Mouse (Mus musculus) thymus, postnatal 4 days (tissue): ENCODE measurements around the gene Dab1.

Experiments used
- DNase-seq: peaks from one replicate; pipeline ENCODE4 v3.0.0; 2021

The Dab1 gene

DNA sequence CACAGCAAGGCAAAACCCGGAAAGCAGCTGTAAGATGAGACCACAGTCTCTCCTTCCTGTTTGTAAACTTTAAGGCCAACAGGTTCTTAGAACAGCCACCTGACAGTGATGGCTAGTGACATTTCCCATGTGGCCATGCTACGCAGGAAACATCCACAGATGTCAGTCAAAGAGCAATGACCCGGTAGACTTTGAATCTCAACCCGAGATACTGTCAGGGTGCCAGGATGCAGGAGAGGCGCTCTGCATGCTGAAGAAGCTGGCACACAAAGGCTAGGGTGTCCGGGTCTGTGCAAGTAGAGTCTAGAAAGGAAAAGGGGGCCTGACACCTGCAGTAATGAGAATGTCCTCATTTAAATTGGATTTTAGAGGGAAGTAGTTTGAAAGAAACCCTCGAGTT, 222.0 kb downstream of the Dab1 start:
- DNase-seq: no peak

DNA sequence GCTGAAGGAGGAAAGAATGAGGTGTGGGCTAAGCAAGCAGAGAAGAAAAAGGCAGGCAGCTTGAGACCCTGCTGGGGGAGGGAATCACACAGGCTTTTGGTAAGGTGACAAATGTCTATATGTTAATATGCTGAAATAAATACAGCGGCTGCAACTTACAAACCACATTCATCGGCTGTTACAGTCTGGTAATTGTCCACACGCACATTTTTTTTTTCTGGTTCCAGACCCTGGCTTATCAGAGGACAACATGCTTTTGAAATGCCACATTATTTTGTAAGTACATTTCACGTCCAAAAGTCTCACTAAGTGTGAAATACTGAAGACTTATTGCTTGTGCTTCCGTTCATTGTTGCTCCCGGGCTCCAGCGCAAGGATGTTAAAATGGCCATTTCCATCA, 225.5 kb downstream of the Dab1 start:
- no peak for DNase-seq

DNA sequence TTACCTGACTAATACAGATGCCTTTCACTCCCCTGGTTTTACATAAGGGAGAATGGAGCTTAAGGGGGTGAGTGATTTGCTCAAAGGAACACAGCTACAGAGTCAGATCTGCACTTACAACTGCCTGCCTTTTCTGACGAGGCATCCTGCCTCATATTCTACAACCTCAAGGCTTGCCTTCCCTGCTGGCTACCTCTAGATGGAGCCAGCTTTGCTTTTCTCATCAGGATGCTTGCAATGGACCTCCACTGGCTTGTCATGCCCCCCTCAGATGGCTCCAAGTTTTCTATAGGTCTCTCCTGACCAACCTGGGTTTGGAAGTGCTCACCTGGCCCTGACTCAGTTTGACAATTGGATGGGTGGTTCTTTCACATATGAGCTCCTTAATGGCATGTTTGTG, 238.0 kb downstream of the Dab1 start:
- no peak for DNase-seq

DNA sequence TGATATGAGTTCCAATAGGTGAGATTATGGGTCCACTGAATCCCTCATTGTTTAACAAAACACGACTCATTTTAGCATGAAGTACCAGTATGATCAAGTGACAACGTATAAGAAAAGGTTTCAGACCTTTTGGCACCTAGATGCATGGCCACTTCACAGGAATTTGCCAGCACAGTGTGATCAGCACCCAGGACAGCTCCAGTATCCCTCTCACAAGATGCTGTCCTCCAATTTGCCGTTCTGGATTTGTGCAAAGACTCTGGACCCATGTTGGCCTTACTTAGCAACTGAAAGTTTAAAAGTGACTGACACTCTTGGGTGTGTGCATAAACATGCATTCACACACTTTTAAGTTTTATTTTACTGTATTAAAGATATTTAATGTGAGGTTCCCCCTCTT, 256.4 kb downstream of the Dab1 start:
- no peak for DNase-seq

DNA sequence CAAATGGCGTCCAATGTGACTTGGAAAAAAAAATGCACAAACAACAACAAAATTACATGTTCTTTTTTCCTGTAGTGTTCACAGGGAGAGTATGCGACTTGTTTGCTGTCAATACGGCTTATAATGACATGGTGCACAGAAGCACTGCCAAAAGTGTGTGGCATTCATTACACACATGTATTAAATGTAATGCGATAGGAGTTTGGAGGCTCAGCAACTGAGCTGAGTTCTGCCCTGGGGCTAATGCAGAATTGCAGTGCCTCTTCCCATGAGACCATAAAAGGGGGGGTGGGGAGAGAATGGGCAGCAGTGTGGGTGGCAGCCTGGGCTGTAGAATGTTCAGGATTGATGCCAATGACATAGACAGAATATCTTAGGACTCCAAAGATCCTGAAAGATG, 259.7 kb downstream of the Dab1 start:
- no peak for DNase-seq

DNA sequence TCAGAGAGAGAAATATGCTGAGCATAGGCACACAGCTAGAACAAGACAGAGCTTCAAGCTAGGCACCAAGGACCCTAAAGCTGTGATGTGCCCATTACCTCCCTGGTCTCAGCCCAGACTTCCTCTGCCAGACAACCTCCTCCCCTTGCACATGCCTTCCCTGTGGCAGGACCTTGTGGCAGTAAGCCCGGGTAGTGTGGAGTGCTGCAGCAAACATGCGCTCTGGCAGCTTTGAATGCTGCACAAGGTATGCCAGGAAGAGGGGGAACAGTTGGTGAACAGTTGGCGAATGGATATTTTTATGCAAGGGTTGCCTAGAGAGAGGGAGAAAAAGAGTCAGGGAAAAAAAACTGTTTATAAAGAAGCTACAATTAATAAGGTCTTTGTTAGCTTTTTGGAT, 262.5 kb downstream of the Dab1 start:
- no peak for DNase-seq

DNA sequence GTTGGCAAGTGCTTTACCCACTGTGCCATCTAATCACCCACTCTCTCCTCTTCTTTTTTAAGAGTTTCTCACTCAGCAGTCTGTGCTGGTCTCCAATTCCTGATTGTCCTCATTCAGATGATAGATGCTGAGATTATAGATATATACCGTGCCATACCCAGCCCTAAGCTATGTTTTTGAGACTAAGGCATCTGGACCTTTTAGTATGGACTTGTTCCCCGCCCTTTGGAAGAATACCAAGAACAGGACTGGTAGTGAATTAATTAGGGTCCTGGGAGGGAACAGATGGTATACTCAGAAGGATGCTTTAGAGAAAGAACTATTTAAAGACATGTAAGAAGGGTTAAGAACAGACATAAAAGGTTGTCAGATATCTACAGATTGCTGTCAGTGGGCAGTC, 268.9 kb downstream of the Dab1 start:
- DNase-seq: no peak

DNA sequence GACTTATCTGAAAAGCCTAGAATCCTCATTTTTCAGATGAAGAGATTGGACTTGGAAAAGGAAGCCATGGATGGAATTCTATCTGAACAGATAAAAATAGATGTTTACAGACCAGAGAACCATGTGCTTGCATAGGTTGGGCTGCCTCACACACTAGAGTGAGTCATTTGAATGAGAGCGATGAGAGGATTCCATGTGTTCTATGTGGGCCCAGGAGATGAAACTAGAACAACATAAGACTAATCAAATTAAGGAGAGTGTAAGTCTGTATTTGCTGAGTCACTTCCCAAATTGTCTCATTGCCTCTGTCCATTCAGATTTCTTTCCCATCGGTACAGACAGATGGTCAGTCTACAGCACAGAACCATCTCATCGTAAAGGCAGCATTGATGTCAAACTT, 270.0 kb downstream of the Dab1 start:
- no peak for DNase-seq

DNA sequence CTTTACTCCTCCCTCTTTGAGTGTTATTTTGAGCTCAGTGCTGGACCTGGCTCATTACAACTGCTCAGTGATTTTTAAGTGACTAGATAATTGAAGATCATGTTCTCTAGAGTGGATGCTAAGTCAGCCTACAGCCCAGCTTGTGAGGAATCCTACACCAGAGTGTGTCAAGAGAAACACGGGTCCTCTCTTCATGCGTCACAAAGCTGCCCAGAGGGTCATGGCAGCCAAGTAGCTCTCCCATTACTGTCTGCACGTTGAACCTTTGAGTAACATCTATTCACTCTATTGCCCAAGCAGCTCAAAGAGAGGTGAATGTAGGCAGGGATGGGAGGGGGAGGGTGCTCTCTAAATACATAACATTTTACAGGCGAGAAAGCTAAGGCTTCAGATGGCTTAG, 277.6 kb downstream of the Dab1 start:
- DNase-seq: no peak

DNA sequence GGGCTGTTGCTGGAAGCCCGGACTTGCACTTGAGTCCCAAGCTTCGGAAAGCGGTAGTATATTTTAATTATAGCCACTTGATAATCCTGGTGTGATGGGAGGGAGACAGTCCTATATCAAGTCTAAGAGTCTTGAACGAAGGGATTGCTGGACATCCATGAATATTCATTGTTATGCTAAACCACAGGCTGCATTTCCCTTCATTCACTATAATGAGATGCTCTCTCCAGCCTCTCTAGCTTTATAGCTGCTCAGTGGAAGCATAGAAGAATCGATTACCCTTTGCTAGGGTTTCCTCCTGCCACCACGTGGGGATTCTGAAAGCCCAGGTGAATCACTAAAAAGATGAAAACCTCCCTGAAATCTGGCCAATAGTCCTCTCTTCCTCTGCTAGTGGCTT, 278.5 kb downstream of the Dab1 start:
- no peak for DNase-seq

DNA sequence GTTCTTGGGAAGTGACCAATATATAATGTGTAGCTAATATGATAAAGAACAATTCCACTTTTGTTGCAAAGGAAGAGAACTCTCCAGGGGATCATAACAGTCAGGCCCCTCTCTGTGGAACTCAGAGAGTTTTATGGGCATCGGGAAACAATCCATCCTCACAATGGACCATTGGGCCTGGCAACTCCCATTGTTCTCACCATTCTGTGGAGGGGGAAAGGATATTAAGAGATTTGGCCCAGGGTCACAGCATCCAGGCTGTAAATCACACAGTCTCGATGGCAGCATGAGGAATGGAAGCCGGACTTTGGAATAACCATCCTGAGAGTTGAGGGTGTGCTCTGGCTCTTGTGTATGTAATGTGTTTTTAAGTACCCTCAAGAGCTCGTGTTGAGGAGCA, 292.3 kb downstream of the Dab1 start:
- DNase-seq: no peak

DNA sequence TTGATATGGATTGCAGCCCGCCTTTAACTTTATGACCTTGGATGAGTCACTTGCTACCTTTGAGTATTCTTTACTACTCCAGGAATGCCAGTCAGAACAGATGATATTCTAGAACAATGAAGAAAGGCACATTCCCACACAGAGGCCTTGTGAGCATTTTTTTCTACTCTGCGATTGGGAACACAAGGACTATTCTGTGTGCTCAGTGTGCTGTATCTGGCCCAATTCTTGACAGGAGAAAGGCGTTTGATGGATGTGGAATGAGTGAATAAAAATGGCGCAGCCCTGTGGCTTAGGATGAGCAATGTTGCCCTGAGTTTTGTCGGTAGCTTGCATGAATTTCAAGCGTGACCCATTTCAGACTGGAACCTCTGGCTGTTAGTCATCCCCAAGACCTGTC, 292.9 kb downstream of the Dab1 start:
- DNase-seq: no peak

DNA sequence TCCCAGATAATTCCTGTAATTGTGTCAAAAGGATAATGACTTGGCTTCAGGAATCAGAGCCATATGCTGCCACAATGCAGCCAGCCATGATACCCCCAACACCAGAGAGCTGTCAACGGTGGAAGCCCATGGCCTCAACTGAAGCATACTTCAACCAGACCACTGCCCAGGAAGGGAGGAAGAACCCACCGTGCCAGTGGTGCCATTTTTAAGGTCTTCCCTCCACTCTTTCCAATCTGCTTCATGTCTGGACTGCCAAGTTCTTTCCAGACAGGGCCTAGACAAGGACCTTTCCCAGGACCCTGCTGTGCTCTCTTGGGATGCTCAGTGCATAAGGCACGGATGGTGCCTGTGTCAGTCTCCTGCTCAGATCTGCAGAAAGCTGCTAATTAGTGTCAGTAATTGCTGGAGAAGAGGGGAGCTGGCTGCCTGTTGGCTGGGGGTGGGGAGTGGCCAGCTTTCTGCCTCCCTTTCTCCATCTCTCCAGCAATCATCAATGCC, 303.3 kb downstream of the Dab1 start:
- DNase-seq: no peak

DNA sequence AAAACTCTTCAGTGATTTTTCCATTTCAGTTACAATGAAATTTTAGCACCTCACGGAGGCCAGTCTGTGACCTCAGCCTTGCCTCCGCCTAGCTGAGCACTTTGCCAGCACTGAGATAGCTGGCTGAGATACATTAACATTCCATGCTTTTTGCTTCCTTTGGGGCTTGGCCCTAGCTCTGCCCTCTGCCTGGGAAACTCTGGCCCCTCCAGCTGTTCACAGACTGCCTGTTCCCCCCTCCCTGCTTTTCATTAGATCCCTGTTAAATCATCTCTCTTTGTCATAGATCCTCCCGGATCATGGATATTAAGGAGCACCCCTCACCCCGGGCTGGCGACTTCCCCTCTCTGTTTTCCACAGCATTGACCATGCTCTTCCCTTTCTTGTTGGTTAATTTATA, 307.5 kb downstream of the Dab1 start:
- no peak for DNase-seq

DNA sequence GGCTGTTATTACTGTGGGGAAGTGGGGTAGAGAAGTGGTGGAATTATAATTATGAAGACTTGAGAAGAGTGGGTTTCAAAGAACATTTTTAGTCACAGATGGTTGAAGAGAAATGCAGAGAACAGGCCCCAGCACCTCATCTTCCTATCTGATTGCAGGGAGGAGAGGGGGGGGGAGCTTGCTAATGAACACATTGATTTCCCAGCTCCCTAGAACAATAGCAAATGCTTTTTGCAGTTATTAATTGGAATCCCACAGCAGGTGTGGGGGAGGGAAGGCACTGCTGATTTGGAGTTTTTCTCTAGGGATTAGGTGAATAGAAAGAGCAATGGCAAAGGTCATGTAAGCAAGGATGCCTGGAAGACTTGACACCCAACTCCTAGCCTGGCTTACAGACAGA, 310.5 kb downstream of the Dab1 start:
- no peak for DNase-seq

DNA sequence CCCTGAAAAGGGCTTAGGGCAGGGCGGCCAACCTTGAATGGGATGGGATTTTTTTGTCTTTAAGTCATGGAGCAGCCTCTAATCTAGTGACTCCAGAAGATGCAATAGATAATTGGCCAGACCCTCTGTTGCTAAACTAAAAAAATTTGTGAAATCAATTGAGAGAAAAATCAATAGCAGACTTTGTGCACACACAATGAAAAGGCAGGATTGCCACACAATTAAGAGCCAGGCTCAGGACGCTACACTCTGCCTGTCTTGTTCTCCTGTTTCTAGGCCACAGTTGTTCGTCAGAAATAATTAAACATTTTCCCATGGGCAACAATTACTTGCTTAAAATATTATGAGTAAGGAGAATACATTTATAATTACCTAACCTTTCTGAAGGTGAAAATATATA, 315.2 kb downstream of the Dab1 start:
- no peak for DNase-seq

DNA sequence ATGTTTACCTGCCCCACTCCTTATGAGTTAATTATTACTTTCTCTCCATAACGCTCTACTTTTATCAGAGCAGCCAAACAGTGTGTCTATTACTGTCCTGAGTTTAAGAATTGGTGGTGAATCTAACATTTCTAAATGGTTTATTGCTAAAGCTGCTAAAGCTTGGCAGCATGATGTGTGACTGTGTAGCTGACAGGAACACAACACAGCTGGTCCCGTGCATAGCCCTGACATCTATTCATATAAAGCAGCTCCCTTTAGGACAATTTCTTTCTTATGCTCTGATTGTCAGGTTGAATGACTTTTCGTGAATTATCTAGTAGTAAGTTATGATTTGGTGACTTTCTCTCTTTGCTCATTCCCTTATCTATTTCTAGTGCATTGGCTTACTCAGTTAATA, 329.1 kb downstream of the Dab1 start:
- DNase-seq: no peak

DNA sequence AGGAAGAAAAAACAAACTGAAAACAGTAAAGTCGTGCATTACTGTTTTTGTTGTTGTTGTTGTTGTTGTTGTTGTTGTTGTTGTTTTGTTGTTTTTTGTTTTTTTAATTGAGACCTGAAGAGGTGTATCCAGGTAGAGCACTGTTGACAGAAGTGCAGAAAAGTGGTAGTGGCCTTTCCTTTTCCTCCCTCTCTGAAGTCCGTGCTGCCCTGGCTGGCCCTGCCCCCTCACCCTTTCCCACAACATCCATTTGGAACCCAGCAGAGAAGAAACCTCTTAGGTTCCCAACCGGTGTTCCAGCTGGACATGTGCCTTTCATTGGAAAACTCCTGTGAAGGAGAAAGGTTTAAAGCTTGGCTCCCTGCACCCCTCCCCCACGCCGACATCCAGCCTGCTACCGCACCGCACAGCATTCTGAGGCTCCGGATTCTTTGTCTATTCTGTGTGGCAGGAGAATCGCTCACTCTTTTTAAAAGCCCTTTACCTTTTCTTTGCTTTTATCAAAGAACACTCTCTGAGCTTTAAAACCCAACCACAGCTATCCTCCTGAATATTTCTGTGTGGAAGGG, 334.6 kb downstream of the Dab1 start:
- no peak for DNase-seq

DNA sequence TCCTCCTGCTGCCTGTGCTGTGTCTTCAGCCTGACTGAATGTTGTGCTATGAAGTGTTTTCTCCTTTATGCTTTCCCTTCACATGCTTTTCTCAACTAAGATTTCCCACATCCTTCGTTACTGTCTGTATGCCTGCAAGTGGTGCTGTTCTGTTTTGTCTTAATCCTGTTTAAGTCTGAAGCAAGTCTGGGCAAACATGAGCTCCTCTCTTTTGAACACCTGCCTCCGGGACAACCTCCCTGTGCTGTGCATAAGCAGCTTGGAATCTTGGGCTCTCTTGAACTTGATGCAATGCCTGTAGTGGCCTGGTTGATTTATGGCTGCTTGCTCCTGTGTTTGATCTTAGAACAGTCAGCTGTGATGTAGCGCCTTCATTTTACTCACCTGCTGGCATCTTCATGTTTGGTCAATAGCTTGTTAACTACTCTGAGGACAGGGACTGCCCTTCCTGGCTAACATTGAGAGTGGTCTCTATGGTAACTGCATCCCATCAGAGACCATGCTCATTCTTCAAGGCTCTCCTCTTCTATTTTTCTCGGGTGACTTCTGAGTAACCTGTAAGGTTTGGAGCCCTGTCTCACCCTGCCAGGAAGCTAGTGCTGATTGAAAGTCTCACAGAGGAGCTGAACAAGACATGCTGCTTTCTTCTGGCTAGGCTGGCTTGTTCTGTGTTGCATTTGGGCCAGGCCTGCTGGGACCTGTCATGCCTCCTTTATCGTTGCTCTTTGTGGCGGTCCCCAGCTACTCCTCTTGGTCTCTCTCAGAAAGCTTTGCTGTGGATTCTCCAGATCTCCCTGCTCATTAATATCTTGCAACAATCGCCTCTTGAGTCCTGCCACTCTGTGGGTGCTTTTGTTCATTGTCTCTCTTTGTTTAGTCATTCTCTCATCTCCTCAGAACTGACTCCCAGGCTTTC, 342.2 kb downstream of the Dab1 start:
- no peak for DNase-seq

DNA sequence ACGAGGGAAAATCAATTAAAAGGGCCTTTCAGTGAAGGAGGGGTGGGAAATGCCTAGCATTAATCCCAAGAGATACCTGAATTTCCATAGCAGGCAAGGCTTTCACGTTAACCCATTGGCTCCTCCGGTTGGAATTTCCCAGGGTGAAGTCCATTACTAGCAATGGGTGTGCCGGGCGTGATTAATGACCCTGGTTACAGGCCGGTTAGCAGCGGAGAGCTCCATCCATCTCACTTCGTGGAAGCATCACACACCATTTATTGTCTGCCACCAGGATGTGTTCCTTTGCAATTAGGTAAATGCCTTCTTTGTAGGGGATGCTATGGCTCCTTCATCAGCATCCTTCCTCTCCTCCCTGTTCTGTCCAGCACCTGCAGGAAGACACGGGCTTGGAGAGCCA, 350.7 kb downstream of the Dab1 start:
- no peak for DNase-seq

DNA sequence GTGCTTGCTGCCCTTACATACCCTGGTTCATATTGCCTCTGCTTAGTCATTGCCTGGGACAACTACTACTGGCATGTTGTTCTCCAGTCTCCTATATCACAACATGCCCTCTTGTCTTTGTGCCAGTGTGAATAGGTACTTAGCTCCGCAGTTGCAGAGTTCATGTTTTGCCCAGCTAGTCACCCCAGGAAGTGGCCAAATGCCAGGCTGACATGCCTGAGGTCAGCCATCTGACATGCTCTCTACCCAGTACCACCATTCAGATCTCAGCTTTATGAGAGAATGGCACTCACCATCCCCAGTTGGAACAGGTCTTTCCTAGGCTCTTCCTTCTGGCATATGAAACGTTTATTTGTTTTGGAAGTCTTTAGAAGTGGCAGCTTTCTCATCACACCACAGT, 355.4 kb downstream of the Dab1 start:
- no peak for DNase-seq

DNA sequence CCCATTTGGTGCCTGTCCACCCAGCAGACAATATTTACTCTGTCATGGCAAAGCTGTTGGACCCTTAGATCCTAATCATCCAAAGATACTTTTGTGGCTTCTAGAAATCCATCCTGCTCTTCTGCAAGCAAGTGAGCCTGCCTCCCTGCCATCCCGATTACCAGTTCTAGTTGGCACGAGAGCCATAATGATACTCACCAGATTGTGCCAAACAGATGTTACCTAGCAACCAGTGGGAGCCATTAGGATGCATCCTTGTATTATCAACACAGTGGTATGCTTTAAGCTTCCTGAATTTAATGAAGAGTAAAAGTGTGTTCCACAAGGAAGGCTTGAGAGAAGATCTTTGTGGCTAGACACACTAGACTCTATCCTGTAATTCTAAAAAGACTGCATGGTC, 355.8 kb downstream of the Dab1 start:
- DNase-seq: no peak

DNA sequence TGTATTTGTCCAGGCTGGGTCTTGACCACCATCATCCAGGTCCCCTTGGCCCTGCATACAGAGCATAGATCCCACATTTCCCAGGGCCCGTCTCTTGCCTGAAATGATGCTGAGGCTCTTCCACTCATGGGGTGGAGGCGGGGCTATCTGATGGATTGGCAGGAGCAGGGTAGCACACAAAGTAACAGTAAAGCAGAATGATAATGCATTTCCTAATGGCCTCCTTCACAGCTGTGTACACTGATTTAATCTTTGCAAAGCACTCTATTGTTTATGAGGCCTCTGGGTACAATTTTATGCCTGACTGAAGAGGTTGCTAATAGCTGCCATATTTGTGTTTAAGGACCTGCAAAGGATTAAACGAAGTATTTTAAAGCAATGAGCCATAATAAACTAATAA, 374.7 kb downstream of the Dab1 start:
- DNase-seq: no peak

DNA sequence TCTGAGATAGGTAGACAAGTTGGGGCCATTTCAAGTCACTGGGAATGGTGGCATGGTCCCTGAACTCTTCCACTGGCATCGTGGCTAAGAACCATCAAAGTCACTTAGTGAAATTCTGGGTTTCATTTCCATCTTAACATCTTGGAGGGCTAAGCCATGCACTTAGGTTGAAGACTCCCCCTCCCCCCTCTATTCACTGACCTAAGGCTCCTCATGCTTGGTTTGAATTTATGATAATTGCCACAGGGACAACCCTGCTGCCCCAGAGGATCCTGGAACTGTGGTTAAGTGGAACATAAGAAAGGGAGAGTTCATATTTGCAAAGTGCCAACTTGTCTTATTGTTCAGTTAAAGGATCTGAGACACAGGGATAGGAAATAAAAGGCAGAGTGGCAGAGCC, 375.2 kb downstream of the Dab1 start:
- no peak for DNase-seq

DNA sequence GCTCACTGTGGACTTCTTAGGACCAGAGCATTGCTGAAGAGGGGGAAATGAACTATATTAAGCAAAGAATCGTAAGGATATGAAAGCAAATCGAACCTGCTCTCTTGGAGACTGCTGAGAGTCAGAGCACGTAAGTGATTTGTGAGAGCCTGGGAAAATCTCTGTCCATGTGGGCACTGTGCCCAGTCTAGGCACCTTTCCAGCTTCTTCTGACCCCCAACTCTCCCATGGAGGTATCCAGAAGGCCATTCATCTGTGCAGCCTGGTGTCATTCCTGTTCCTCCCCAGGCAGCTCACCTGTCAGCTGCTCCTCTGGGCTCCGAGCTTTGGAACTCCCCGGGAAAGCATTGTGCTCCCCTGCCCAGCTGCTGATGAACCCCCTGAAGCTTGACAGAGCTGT, 389.2 kb downstream of the Dab1 start:
- DNase-seq: no peak
